Mouse (Mus musculus) kidney, adult 2 months (tissue): ENCODE measurements around the gene Kcng3. TPM values are rescaled to one million over a fixed set of nuclear protein-coding genes. Genes with fewer than 3 reads are reported as not detected.

Source experiments
- DNase-seq: peaks from one replicate; pipeline ENCODE4 v3.0.0; 2021
- H3K27ac ChIP-seq: fragments of 200-500 bp; 2 replicates; pipeline ENCODE4 v1.5.1; 2012; ENCODE audit warnings: low read depth, low read length, control low read depth, inconsistent platforms; ENCODE audit not compliant: insufficient read depth
- H3K27me3 ChIP-seq: fragments of 200-500 bp; replicated peaks from 2 replicates; pipeline ENCODE4 v1.6.1; 2012; ENCODE audit warnings: mild to moderate bottlenecking, moderate library complexity, low read length, inconsistent platforms; ENCODE audit not compliant: control insufficient read depth, insufficient read depth
- H3K36me3 ChIP-seq: fragments of 200-500 bp; 2 replicates; pipeline ENCODE4 v1.6.1; 2012; ENCODE audit warnings: mild to moderate bottlenecking, moderate library complexity, low read length, inconsistent platforms; ENCODE audit not compliant: control insufficient read depth, insufficient read depth
- H3K4me1 ChIP-seq: fragments of 200-500 bp; 2 replicates; pipeline ENCODE4 v1.6.1; 2011; ENCODE audit warnings: low read length; ENCODE audit not compliant: control insufficient read depth, insufficient read depth
- H3K4me3 ChIP-seq: fragments of 200-500 bp; 2 replicates; pipeline ENCODE4 v1.5.1; 2011; ENCODE audit warnings: mild to moderate bottlenecking, low read depth, low read length, control low read depth; ENCODE audit not compliant: insufficient read depth
- CTCF ChIP-seq: fragments of 200-500 bp; conservative IDR thresholded peaks from 2 replicates; pipeline ENCODE4 v1.5.1; 2011; ENCODE audit warnings: low read depth, mild to moderate bottlenecking, control low read depth, low read length, moderate library complexity, mixed read lengths; ENCODE audit not compliant: insufficient read depth, insufficient read length
- POLR2A ChIP-seq: fragments of 200-500 bp; IDR thresholded peaks from one replicate; pipeline ENCODE4 v1.6.1; 2011; ENCODE audit warnings: low read depth, low read length, control low read depth
- WGBS: fragments of 180-500 bp; shearing (Covaris S2); methylation state at CpG from one replicate; pipeline ENCODE4 v1.1.7; 2018; 5-methylcytosine and 5-hydroxymethylcytosine counted together
- polyA plus RNA-seq: library from polyadenylated mRNA; depleted of rRNA; stranded (reverse); fragments of >200 nt; gene quantifications from 2 replicates; pipeline ENCODE4 v1.2.3, GENCODE M21; 2012

Gene Kcng3
- polyA plus RNA-seq, 1 experiment, result 0.08 TPM

- Histone ChIP-seq H3K4me1 (peaks cover 4% of the 10 kb centered on the region; the same call in 1 of the 2 replicates), H3K4me3 (no peak overlapping the region), H3K27ac (no peak overlapping the region), H3K27me3 (no peaks in the 10 kb centered on the region), H3K36me3 (no peaks in the 10 kb centered on the region)
- WGBS, result 70% methylated on average over 8 of the region's 8 CpGs
- DNase-seq, result no peak
- TF ChIP-seq CTCF (no peak), POLR2A (no peak)
Measured at GRCm38 (mm10) chr17:83646425-83647163, 14.9 kb upstream of the Kcng3 start.

- H3K4me3 ChIP-seq, result no peak overlapping the region
- 57% methylated on average over 9 of the region's 9 CpGs for WGBS
- DNase-seq, result peak; percentile 75
Measured at GRCm38 (mm10) chr17:83645226-83645808, 13.6 kb upstream of the Kcng3 start.

GRCm38 (mm10) chr17:83637393-83637792 lies 5.7 kb upstream of the Kcng3 start:
- DNase-seq, result peak; percentile 48
- Histone ChIP-seq H3K4me1 (no peaks in the 10 kb centered on the region), H3K4me3 (no peak overlapping the region), H3K36me3 (no peaks in the 10 kb centered on the region), H3K27me3 (no peaks in the 10 kb centered on the region), H3K27ac (no peak overlapping the region)
- TF ChIP-seq POLR2A, result no peak
- peak; percentile 49 for TF ChIP-seq CTCF
- 80% methylated on average over 2 of the region's 2 CpGs for WGBS

More at GRCm38 (mm10) chr17:83645226-83645808, 13.6 kb upstream of the Kcng3 start:
- Histone ChIP-seq H3K4me1 (peaks cover 4% of the 10 kb centered on the region; the same call in 1 of the 2 replicates), H3K36me3 (no peaks in the 10 kb centered on the region), H3K27ac (no peak overlapping the region), H3K27me3 (no peaks in the 10 kb centered on the region)
- TF ChIP-seq CTCF (peak; percentile 58), POLR2A (no peak)

- TF ChIP-seq POLR2A (no peak), CTCF (no peak)
- WGBS, result 78% methylated on average over 7 of the region's 7 CpGs
- Histone ChIP-seq H3K27ac (no peak overlapping the region), H3K4me3 (no peak overlapping the region), H3K27me3 (0 out of 2 replicates have a peak, but pooled peaks cover 2% of the 10 kb centered on the region), H3K36me3 (no peaks in the 10 kb centered on the region), H3K4me1 (no peaks in the 10 kb centered on the region)
- no peak for DNase-seq
Measured at GRCm38 (mm10) chr17:83636443-83636842, 4.7 kb upstream of the Kcng3 start.

- peak; percentile 68 for DNase-seq
- Histone ChIP-seq H3K4me1 (no peaks in the 10 kb centered on the region), H3K4me3 (peak overlapping the region; percentile 36), H3K27me3 (peaks cover 2% of the 10 kb centered on the region; the same call in 1 of the 2 replicates), H3K36me3 (no peaks in the 10 kb centered on the region), H3K27ac (no peak overlapping the region)
- no peak for TF ChIP-seq POLR2A
- peak; percentile 70 for TF ChIP-seq CTCF
- 3% methylated on average over 24 of the region's 24 CpGs for WGBS
Measured at GRCm38 (mm10) chr17:83632653-83633570, 1.2 kb upstream of the Kcng3 start.

GRCm38 (mm10) chr17:83630787-83631678 lies 662 bp downstream of the Kcng3 start:
- WGBS, result 2% methylated on average over 109 of the region's 109 CpGs
- Histone ChIP-seq H3K4me3 (peak overlapping the region; percentile 56; the same call in 1 of the 2 replicates), H3K27me3 (peaks cover 2% of the 10 kb centered on the region; the same call in 1 of the 2 replicates), H3K27ac (no peak overlapping the region), H3K36me3 (no peaks in the 10 kb centered on the region), H3K4me1 (no peaks in the 10 kb centered on the region)
- TF ChIP-seq CTCF, result no peak
- no peak for TF ChIP-seq POLR2A
- DNase-seq, result peak; percentile 21
